Mouse (Mus musculus): Measurements from ENCODE around the gene Cyp46a1. TPM values are rescaled to one million over a fixed set of nuclear protein-coding genes. Genes with fewer than 3 reads are reported as not detected.

Gene Cyp46a1
- total and polyA plus RNA-seq, 3 experiments: not detected

GRCm38 (mm10) chr12:108308363-108308856 lies 25.8 kb upstream of the Cyp46a1 start:
- peaks cover 2% of the 10 kb centered on the region for H3K9me3 ChIP-seq (replicated peaks; ENCODE audit: low read length)
- peak; percentile 50; the same call in 1 of the 2 replicates for TF ChIP-seq BHLHE40 (IDR thresholded peaks at IDR 0.05; ENCODE audit: low read depth, low read length)
- TF ChIP-seq UBTF (IDR thresholded peaks at IDR 0.05; ENCODE audit: low read depth, low read length): no peak
- peak; percentile 36; the same call in 1 of the 2 replicates for TF ChIP-seq MAX (IDR thresholded peaks at IDR 0.05; ENCODE audit: low read length)
- DNase-seq (ENCODE audit: extremely low read depth): peak; percentile 34
- H3K4me1 ChIP-seq (ENCODE audit: control insufficient read depth in 1 of 2, insufficient read depth in 2 of 2): peaks cover 0 to 23% of the 10 kb centered on the region in 2 experiments; a peak in 2 of 4 replicates
- H3K27me3 ChIP-seq (replicated peaks): peaks cover 51% of the 10 kb centered on the region
- no peak overlapping the region for H3K4me3 ChIP-seq (replicated peaks in 1 of 3; ENCODE audit: low read depth in 2 of 3, low read length in 2 of 3, poor library complexity in 1 of 3)
- no peaks in the 10 kb centered on the region for H3K36me3 ChIP-seq (replicated peaks in 1 of 2; ENCODE audit: control insufficient read depth in 1 of 2, insufficient read depth in 1 of 2, low read length in 1 of 2)
- no peak overlapping the region for H3K9ac ChIP-seq (ENCODE audit: insufficient read depth, low read depth)
- H3K4me2 ChIP-seq (ENCODE audit: insufficient read depth, low read depth, poor library complexity, severe bottlenecking): no peak overlapping the region
- no peaks in the 10 kb centered on the region for H3K79me2 ChIP-seq (replicated peaks; ENCODE audit: control insufficient read depth, extremely low read depth, insufficient read depth, poor library complexity, severe bottlenecking)
- in situ Hi-C loops (cut with MboI; ENCODE audit: low pct_ligation_motif_present, low pct_unique_long_range_greater_than_20kb, low sequenced_read_pairs): no loop called here
- dilution Hi-C loops (cut with MboI; ENCODE audit: extremely low pct_ligation_motif_present, extremely low pct_unique_long_range_greater_than_20kb, low sequenced_read_pairs): no loop called here
- H3K27ac ChIP-seq (ENCODE audit: insufficient read depth, low read depth): no peak overlapping the region

GRCm38 (mm10) chr12:108309116-108309794 lies 24.9 kb upstream of the Cyp46a1 start:
- no peak overlapping the region for H3K27ac ChIP-seq (ENCODE audit: insufficient read depth, low read depth)
- in situ Hi-C loops (cut with MboI; ENCODE audit: low pct_ligation_motif_present, low pct_unique_long_range_greater_than_20kb, low sequenced_read_pairs) (no loop called here), dilution Hi-C loops (cut with MboI; ENCODE audit: extremely low pct_ligation_motif_present, extremely low pct_unique_long_range_greater_than_20kb, low sequenced_read_pairs) (no loop called here)
- H3K27me3 ChIP-seq (replicated peaks): peaks cover 48% of the 10 kb centered on the region
- no peak for TF ChIP-seq POLR2A (IDR thresholded peaks at IDR 0.05; ENCODE audit: low read depth, low read length)
- TF ChIP-seq MYC (IDR thresholded peaks at IDR 0.05; ENCODE audit: low read depth, low read length): no peak
- no peak for TF ChIP-seq CHD1 (IDR thresholded peaks at IDR 0.05; ENCODE audit: low read depth, low read length)
- no peak for TF ChIP-seq TCF12 (IDR thresholded peaks at IDR 0.05; ENCODE audit: low read depth, low read length)
- TF ChIP-seq MEF2A (IDR thresholded peaks at IDR 0.05; ENCODE audit: borderline replicate concordance, low read depth, low read length): no peak
- no peak for TF ChIP-seq BHLHE40 (IDR thresholded peaks at IDR 0.05; ENCODE audit: low read depth, low read length)
- no peak for TF ChIP-seq RCOR1 (conservative IDR thresholded peaks at IDR 0.05; ENCODE audit: low read depth, low read length)
- TF ChIP-seq IRF4 (IDR thresholded peaks at IDR 0.05; ENCODE audit: low read depth, low read length): no peak
- TF ChIP-seq UBTF (IDR thresholded peaks at IDR 0.05; ENCODE audit: low read depth, low read length): no peak
- no peak for TF ChIP-seq EP300 (IDR thresholded peaks at IDR 0.05; ENCODE audit: low read length)
- no peak for TF ChIP-seq PAX5 (IDR thresholded peaks at IDR 0.05; ENCODE audit: low read length)
- TF ChIP-seq GABPA (IDR thresholded peaks at IDR 0.05; ENCODE audit: insufficient replicate concordance, low read depth, low read length): no peak
- TF ChIP-seq ETS1 (conservative IDR thresholded peaks at IDR 0.05; ENCODE audit: low read depth, low read length): no peak
- peaks cover 7% of the 10 kb centered on the region for H3K9me3 ChIP-seq (replicated peaks; ENCODE audit: low read length)
- no peaks in the 10 kb centered on the region for H3K36me3 ChIP-seq (replicated peaks in 1 of 2; ENCODE audit: control insufficient read depth in 1 of 2, insufficient read depth in 1 of 2, low read length in 1 of 2)
- H3K9ac ChIP-seq (ENCODE audit: insufficient read depth, low read depth): no peak overlapping the region
- no peak overlapping the region for H3K4me2 ChIP-seq (ENCODE audit: insufficient read depth, low read depth, poor library complexity, severe bottlenecking)
- H3K4me1 ChIP-seq (ENCODE audit: control insufficient read depth in 1 of 2, insufficient read depth in 2 of 2): peaks cover 0 to 23% of the 10 kb centered on the region in 2 experiments; a peak in 2 of 4 replicates
- DNase-seq (ENCODE audit: extremely low read depth): no peak
- H3K79me2 ChIP-seq (replicated peaks; ENCODE audit: control insufficient read depth, extremely low read depth, insufficient read depth, poor library complexity, severe bottlenecking): no peaks in the 10 kb centered on the region
- H3K4me3 ChIP-seq (replicated peaks in 1 of 3; ENCODE audit: low read depth in 2 of 3, low read length in 2 of 3, poor library complexity in 1 of 3): no peak overlapping the region
